Mouse (Mus musculus): Measurements from ENCODE around the gene Metap2. TPM values are rescaled to one million over a fixed set of nuclear protein-coding genes. Genes with fewer than 3 reads are reported as not detected.
A peak's percentile ranks its signal among the peaks of the same experiment; 100 is the strongest.

Metap2 gene
- polyA plus RNA-seq, 1 experiment = 100 TPM

DNA sequence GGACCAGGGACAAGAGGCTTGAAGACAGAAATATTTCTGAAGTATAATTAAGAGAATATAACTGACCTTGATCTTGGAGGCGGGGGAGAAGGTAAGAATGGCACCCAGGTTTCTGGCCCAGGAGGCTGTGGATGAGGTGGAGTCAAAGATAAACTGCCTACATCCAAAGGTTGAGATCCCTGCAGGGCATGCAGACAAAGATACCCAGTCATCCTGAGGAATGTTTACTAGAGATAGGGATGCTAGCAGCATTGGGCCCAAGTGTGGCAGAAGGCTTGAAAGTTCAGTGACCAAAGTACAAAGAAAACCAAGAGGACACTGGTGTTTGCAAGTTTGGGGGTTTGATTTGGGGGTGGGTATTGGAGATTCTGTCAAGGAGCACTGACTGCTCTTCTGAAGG, 5.9 kb downstream of the Metap2 start:
- Histone ChIP-seq H3K4me1 (ENCODE audit: control insufficient read depth, insufficient read depth, low read length) (no peaks in the 10 kb centered on the region; the same call in 1 of the 2 replicates), H3K27ac (ENCODE audit: insufficient read depth, low read length) (no peak overlapping the region), H3K4me3 (ENCODE audit: insufficient read depth, low read length) (no peak overlapping the region)
- TF ChIP-seq CTCF (IDR thresholded peaks at IDR 0.05; ENCODE audit: extremely low read depth, insufficient read depth, low read length) = no peak
- TF ChIP-seq POLR2A (IDR thresholded peaks at IDR 0.05; ENCODE audit: extremely low read depth, insufficient read depth, low read length) = no peak

- H3K27ac ChIP-seq (ENCODE audit: insufficient read depth, low read length) = no peak overlapping the region
- no peaks in the 10 kb centered on the region; the same call in 1 of the 2 replicates for H3K4me1 ChIP-seq (ENCODE audit: control insufficient read depth, insufficient read depth, low read length)
- TF ChIP-seq CTCF (IDR thresholded peaks at IDR 0.05; ENCODE audit: extremely low read depth, insufficient read depth, low read length) = no peak
- H3K4me3 ChIP-seq (ENCODE audit: insufficient read depth, low read length) = no peak overlapping the region; the same call in 1 of the 2 replicates
Observed at GRCm38 (mm10) chr10:93890565-93890964, 6.3 kb downstream of the Metap2 start.

DNA sequence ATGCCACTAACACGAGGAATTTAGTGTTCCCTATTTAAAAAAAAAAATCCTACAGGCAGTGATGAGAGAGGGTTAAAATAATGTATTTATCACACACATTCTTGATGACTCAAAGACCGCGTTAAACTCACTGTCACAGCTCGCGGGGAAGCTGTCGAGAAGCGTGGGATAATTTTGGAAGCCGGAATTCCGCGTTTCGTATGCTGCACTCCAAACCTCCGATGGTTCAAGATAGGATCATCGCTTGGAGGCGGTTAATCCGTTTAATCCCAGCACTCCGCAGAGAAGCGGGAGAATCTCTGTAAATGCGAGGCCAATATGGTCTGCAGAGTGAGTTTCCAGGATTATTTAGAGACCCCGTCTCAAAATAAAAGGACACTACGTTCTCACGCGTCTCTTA, 6.9 kb downstream of the Metap2 start:
- Histone ChIP-seq H3K4me3 (ENCODE audit: insufficient read depth, low read length) (peak overlapping the region; percentile 73), H3K4me1 (ENCODE audit: control insufficient read depth, insufficient read depth, low read length) (no peaks in the 10 kb centered on the region; the same call in 1 of the 2 replicates), H3K27ac (ENCODE audit: insufficient read depth, low read length) (no peak overlapping the region)
- no peak for TF ChIP-seq POLR2A (IDR thresholded peaks at IDR 0.05; ENCODE audit: extremely low read depth, insufficient read depth, low read length)
- no peak for TF ChIP-seq CTCF (IDR thresholded peaks at IDR 0.05; ENCODE audit: extremely low read depth, insufficient read depth, low read length)

DNA sequence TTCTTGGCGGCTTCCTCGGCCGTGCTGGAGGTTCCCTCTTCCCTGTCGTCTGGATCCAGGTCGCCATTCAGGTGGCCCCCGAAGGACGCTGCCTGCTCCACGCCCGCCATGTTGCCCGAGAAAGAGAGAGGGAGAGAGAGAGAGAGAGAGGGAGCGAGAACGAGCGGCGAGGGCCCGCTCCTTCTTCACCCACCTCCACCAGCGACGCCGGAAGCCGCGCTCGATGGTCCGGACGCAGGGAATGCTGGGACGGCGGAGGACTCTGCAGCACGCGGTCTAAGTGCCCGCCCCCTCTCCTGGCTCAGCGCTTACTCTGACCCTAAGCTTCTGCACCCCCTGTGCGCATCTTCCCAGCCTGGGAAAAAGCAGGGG, 7.3 kb downstream of the Metap2 start:
- TF ChIP-seq CTCF (IDR thresholded peaks at IDR 0.05; ENCODE audit: extremely low read depth, insufficient read depth, low read length) (no peak), POLR2A (IDR thresholded peaks at IDR 0.05; ENCODE audit: extremely low read depth, insufficient read depth, low read length) (peak; percentile 70)
- Histone ChIP-seq H3K27ac (ENCODE audit: insufficient read depth, low read length) (peak overlapping the region; percentile 75), H3K4me1 (ENCODE audit: control insufficient read depth, insufficient read depth, low read length) (no peaks in the 10 kb centered on the region; the same call in 1 of the 2 replicates), H3K4me3 (ENCODE audit: insufficient read depth, low read length) (peak overlapping the region; percentile 73)

GRCm38 (mm10) chr10:93888935-93889578, 7.8 kb downstream of the Metap2 start:
- Histone ChIP-seq H3K4me3 (ENCODE audit: insufficient read depth, low read length) (peak overlapping the region; percentile 73), H3K4me1 (ENCODE audit: control insufficient read depth, insufficient read depth, low read length) (no peaks in the 10 kb centered on the region; the same call in 1 of the 2 replicates), H3K27ac (ENCODE audit: insufficient read depth, low read length) (peak overlapping the region; percentile 75)
- no peak for TF ChIP-seq POLR2A (IDR thresholded peaks at IDR 0.05; ENCODE audit: extremely low read depth, insufficient read depth, low read length)
- TF ChIP-seq CTCF (IDR thresholded peaks at IDR 0.05; ENCODE audit: extremely low read depth, insufficient read depth, low read length) = no peak

- Histone ChIP-seq H3K4me3 (ENCODE audit: insufficient read depth, low read length) (peak overlapping the region; percentile 73), H3K27ac (ENCODE audit: insufficient read depth, low read length) (no peak overlapping the region), H3K4me1 (ENCODE audit: control insufficient read depth, insufficient read depth, low read length) (no peaks in the 10 kb centered on the region; the same call in 1 of the 2 replicates)
- TF ChIP-seq CTCF (IDR thresholded peaks at IDR 0.05; ENCODE audit: extremely low read depth, insufficient read depth, low read length) = no peak
- TF ChIP-seq POLR2A (IDR thresholded peaks at IDR 0.05; ENCODE audit: extremely low read depth, insufficient read depth, low read length) = no peak
Observed at GRCm38 (mm10) chr10:93888590-93888934, 8.3 kb downstream of the Metap2 start.

GRCm38 (mm10) chr10:93885839-93886477, 10.9 kb downstream of the Metap2 start:
- Histone ChIP-seq H3K4me3 (ENCODE audit: insufficient read depth, low read length) (no peak overlapping the region), H3K4me1 (ENCODE audit: control insufficient read depth, insufficient read depth, low read length) (peaks cover 4% of the 10 kb centered on the region), H3K27ac (ENCODE audit: insufficient read depth, low read length) (no peak overlapping the region)
- TF ChIP-seq POLR2A (IDR thresholded peaks at IDR 0.05; ENCODE audit: extremely low read depth, insufficient read depth, low read length) (no peak), CTCF (IDR thresholded peaks at IDR 0.05; ENCODE audit: extremely low read depth, insufficient read depth, low read length) (no peak)

DNA sequence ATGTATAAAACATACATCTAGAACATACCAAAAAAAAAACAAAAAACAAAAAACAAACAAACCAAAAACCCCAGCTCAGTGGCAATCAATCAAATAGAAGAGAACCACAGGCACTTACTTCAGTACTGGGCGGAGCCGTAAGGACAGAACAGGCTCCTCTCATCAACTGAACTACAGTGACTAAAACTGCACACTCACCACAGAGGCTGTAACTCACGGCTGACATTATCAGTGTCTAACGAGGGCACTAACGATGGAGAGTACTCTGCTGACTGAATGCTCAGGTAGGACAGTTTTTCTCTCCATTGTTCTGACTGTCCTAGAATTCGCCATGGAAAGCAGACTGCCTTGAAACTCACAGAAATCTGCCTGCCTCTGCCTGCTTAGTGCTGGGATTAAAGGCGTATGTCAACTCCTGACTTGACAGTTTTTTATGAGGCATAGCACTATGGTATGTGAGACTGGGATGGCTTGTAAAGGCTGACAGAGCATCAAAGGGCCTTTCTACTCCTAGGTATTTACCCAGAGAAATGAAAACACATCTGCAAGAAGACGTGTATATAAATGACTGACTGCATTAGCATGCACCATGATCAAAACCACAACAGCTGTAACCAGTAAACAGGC, 14.0 kb downstream of the Metap2 start:
- H3K27ac ChIP-seq (ENCODE audit: insufficient read depth, low read length) = no peak overlapping the region

DNA sequence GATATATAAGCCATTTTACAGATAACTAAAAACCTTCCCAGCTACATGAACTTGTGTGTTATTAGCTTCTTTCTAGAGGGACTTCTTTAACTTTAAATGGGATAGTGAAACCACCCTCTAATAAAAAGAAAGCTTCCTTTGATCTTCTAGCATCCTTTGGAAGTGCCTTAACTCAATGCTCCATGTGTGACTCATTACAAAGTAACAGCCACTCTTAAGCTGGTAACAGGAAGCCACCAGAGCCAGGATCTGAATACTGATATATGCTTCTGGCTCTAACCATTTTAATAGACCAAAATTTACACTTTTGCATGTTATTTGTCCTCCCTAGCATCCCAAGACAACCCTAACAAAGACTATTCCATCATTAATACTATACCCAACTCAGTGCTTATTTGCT, 15.0 kb downstream of the Metap2 start:
- Histone ChIP-seq H3K27ac (ENCODE audit: insufficient read depth, low read length) (no peak overlapping the region), H3K4me3 (ENCODE audit: insufficient read depth, low read length) (no peak overlapping the region), H3K4me1 (ENCODE audit: control insufficient read depth, insufficient read depth, low read length) (peaks cover 4% of the 10 kb centered on the region)
- TF ChIP-seq CTCF (IDR thresholded peaks at IDR 0.05; ENCODE audit: extremely low read depth, insufficient read depth, low read length) (no peak), POLR2A (IDR thresholded peaks at IDR 0.05; ENCODE audit: extremely low read depth, insufficient read depth, low read length) (no peak)

More for the DNA sequence above, 14.0 kb downstream of the Metap2 start:
- TF ChIP-seq CTCF (IDR thresholded peaks at IDR 0.05; ENCODE audit: extremely low read depth, insufficient read depth, low read length) (no peak), POLR2A (IDR thresholded peaks at IDR 0.05; ENCODE audit: extremely low read depth, insufficient read depth, low read length) (no peak)
- H3K4me1 ChIP-seq (ENCODE audit: control insufficient read depth, insufficient read depth, low read length) = peaks cover 4% of the 10 kb centered on the region
- H3K4me3 ChIP-seq (ENCODE audit: insufficient read depth, low read length) = no peak overlapping the region

GRCm38 (mm10) chr10:93878732-93879131, 18.2 kb downstream of the Metap2 start:
- Histone ChIP-seq H3K27ac (ENCODE audit: insufficient read depth, low read length) (no peak overlapping the region), H3K4me3 (ENCODE audit: insufficient read depth, low read length) (no peak overlapping the region), H3K4me1 (ENCODE audit: control insufficient read depth, insufficient read depth, low read length) (peaks cover 4% of the 10 kb centered on the region)
- TF ChIP-seq POLR2A (IDR thresholded peaks at IDR 0.05; ENCODE audit: extremely low read depth, insufficient read depth, low read length) (no peak), CTCF (IDR thresholded peaks at IDR 0.05; ENCODE audit: extremely low read depth, insufficient read depth, low read length) (no peak)
